Comparison of ENCODE assay signal across 24 mouse cellular contexts in genomic region chr5:129429897-129430296, GRCm38 (mm10).
A peak's percentile ranks its signal among the peaks of the same experiment; 100 is the strongest.
DNase-seq lines count a peak whose midpoint lies in the region; ATAC-seq and TF ChIP-seq lines count a peak whose summit lies in the region.
"Had no signal": no experiment of that assay in that cellular context is flagged by ENCODE, and none has a peak within 500 bp of the region (broad histone marks: within the 10 kb centered on the region; RNA-seq: fewer than 3 reads in every experiment).

No protein-coding gene starts in this region.

- H3K4me3 ChIP-seq in embryonic facial prominence, embryonic 13.5 days, result no peak overlapping the region
- no peak overlapping the region for H3K4me3 ChIP-seq in limb, embryonic 12.5 days (replicated peaks)
- H3K4me3 ChIP-seq: liver, embryonic 15.5 days; megakaryocyte, embryonic 14.5 days had no signal

- no peaks in the 10 kb centered on the region for H3K27me3 ChIP-seq in embryonic facial prominence, embryonic 13.5 days
- H3K27me3 ChIP-seq in limb, embryonic 12.5 days, result no peaks in the 10 kb centered on the region
- H3K27me3 ChIP-seq: liver, embryonic 15.5 days had no signal

- H3K4me2 ChIP-seq in embryonic facial prominence, embryonic 13.5 days, result peak overlapping the region; percentile 30
- 0 out of 2 replicates have a peak overlapping the region, but pooled peaks have one; percentile 18 for H3K4me2 ChIP-seq in limb, embryonic 12.5 days
- H3K4me2 ChIP-seq: heart, embryonic 11.5 days; liver, embryonic 15.5 days had no signal

- no peak overlapping the region for H3K9ac ChIP-seq in embryonic facial prominence, embryonic 13.5 days
- no peak overlapping the region for H3K9ac ChIP-seq in limb, embryonic 12.5 days (replicated peaks)
- H3K9ac ChIP-seq: liver, embryonic 15.5 days had no signal

- ATAC-seq in embryonic facial prominence, embryonic 13.5 days (ENCODE audit: insufficient number of reproducible peaks, insufficient read depth, low FRiP score, low TSS enrichment, low read depth), result no peak
- ATAC-seq in limb, embryonic 12.5 days (ENCODE audit: insufficient number of reproducible peaks, insufficient read depth, low FRiP score, low TSS enrichment, low read depth), result peak; percentile 82
- ATAC-seq: CD4-positive, CD25-positive, alpha-beta regulatory T cell, adult 4 months; forebrain, embryonic 16.5 days; lung, postnatal 0 days; midbrain, embryonic 16.5 days had no signal

- TF ChIP-seq POLR2A in brain, embryonic 14.5 days (IDR thresholded peaks at IDR 0.05; ENCODE audit: borderline replicate concordance, extremely low read depth, insufficient read depth, insufficient read length, poor library complexity, severe bottlenecking), result no peak

- peak overlapping the region; percentile 89 for H3K27ac ChIP-seq in embryonic facial prominence, embryonic 13.5 days
- peak overlapping the region; percentile 94 for H3K27ac ChIP-seq in limb, embryonic 12.5 days
- H3K27ac ChIP-seq: liver, embryonic 15.5 days; stomach, postnatal 0 days had no signal

- no peaks in the 10 kb centered on the region for H3K36me3 ChIP-seq in embryonic facial prominence, embryonic 13.5 days
- H3K36me3 ChIP-seq in limb, embryonic 12.5 days, result no peaks in the 10 kb centered on the region
- H3K36me3 ChIP-seq: G1E; liver, embryonic 15.5 days had no signal

- H3K4me1 ChIP-seq in embryonic facial prominence, embryonic 13.5 days, result peaks cover 45% of the 10 kb centered on the region
- peaks cover 38% of the 10 kb centered on the region for H3K4me1 ChIP-seq in limb, embryonic 12.5 days (replicated peaks)
- H3K4me1 ChIP-seq: liver, embryonic 15.5 days; megakaryocyte, embryonic 14.5 days had no signal

- H3K9me3 ChIP-seq in embryonic facial prominence, embryonic 13.5 days, result no peaks in the 10 kb centered on the region
- no peaks in the 10 kb centered on the region for H3K9me3 ChIP-seq in limb, embryonic 12.5 days
- H3K9me3 ChIP-seq: liver, embryonic 15.5 days had no signal

- DNase-seq in cerebellum, postnatal 10 days, result peak; percentile 31 to 52
- DNase-seq in cerebellum, postnatal 36 days, result no peak
- peak; percentile 62 for DNase-seq in brain, embryonic 14.5 days (ENCODE audit: low read depth)
- DNase-seq in heart, adult 11 months, result no peak
- DNase-seq in frontal cortex, postnatal 25 days (ENCODE audit: low spot score in 2 of 2), result no peak
- DNase-seq in layer of hippocampus, adult 8-10 months (ENCODE audit: low spot score in 2 of 2), result no peak
- DNase-seq: cerebellum, adult 9-11 months; gastrocnemius, postnatal 25 days; heart, postnatal 14 days; kidney, adult 9 months; kidney, postnatal 4 days; right cerebral cortex, postnatal 25 days; thymus, postnatal 14 days had no signal

- no peak for TF ChIP-seq CTCF in brain, embryonic 14.5 days (IDR thresholded peaks at IDR 0.05; ENCODE audit: borderline replicate concordance, extremely low read depth, insufficient read depth, insufficient read length)

Comparison
In these comparisons a context has a peak if more than half of its experiments do, and no peak if none do; other contexts are left out.
1. DNase-seq: peak in cerebellum, postnatal 10 days (2 of 2) and brain, embryonic 14.5 days (single experiment); none in cerebellum, postnatal 36 days (0 of 2), heart, adult 11 months (single experiment), frontal cortex, postnatal 25 days (0 of 2) and layer of hippocampus, adult 8-10 months (0 of 2).